Mouse (Mus musculus) embryonic facial prominence, embryonic 12.5 days (tissue): Measurements from ENCODE around the gene Gm9507. TPM values are rescaled to one million over a fixed set of nuclear protein-coding genes. Genes with fewer than 3 reads are reported as not detected.

Source experiments
- ATAC-seq: fragments of 200-750 bp; cut with Nextera tagmentation; 2 replicates; pipeline ENCODE4 v1.8.0; 2017; ENCODE audit not compliant: insufficient number of reproducible peaks, insufficient read depth, low FRiP score, low TSS enrichment
- H3K27ac ChIP-seq: fragments of 300-500 bp; sonication (generic); 2 replicates; pipeline ENCODE4 v1.5.1; 2016; ENCODE audit warnings: mild to moderate bottlenecking
- H3K27me3 ChIP-seq: fragments of 300-500 bp; sonication (generic); 2 replicates; pipeline ENCODE4 v1.6.1; 2016; ENCODE audit warnings: mild to moderate bottlenecking, moderate library complexity
- H3K36me3 ChIP-seq: fragments of 300-500 bp; sonication (generic); 2 replicates; pipeline ENCODE4 v1.6.1; 2016; ENCODE audit warnings: mild to moderate bottlenecking
- H3K4me1 ChIP-seq: fragments of 300-500 bp; sonication (generic); 2 replicates; pipeline ENCODE4 v1.6.1; 2016
- H3K4me2 ChIP-seq: fragments of 300-500 bp; sonication (generic); replicated peaks from 2 replicates; pipeline ENCODE4 v1.6.1; 2016; ENCODE audit warnings: mild to moderate bottlenecking, moderate library complexity
- H3K4me3 ChIP-seq: fragments of 300-500 bp; sonication (generic); 2 replicates; pipeline ENCODE4 v1.5.1; 2016; ENCODE audit warnings: mild to moderate bottlenecking
- H3K9ac ChIP-seq: fragments of 300-500 bp; sonication (generic); 2 replicates; pipeline ENCODE4 v1.6.1; 2016; ENCODE audit warnings: mild to moderate bottlenecking, moderate library complexity
- H3K9me3 ChIP-seq: fragments of 300-500 bp; sonication (generic); 2 replicates; pipeline ENCODE4 v1.6.1; 2016; ENCODE audit warnings: mild to moderate bottlenecking, moderate library complexity
- WGBS: fragments of 180-500 bp; shearing (Covaris S2); methylation state at CpG from one replicate; pipeline ENCODE4 v1.1.7; 2016; 5-methylcytosine and 5-hydroxymethylcytosine counted together
- polyA plus RNA-seq: library from polyadenylated mRNA; unstranded; fragments of >200 nt; fragmentation: Nextera tagmentation; extraction: Ambion mirVana; gene quantifications from 2 replicates; pipeline ENCODE4 v1.2.1, GENCODE M21; 2016

The Gm9507 gene
- polyA plus RNA-seq: not detected in 2 replicates

- H3K27ac ChIP-seq: no peak within 1 kb of the TSS
- no peak within 1 kb of the TSS for H3K9ac ChIP-seq
- H3K36me3 ChIP-seq: no peaks in the 10 kb centered on the region
- no peak within 1 kb of the TSS for H3K4me3 ChIP-seq
- ATAC-seq: no peak
- H3K4me1 ChIP-seq: no peaks in the 10 kb centered on the region
- no peak within 1 kb of the TSS for H3K4me2 ChIP-seq
- 77% methylated on average over 5 of the region's 5 CpGs for WGBS
- no peaks in the 10 kb centered on the region; the same call in 1 of the 2 replicates for H3K9me3 ChIP-seq
- no peaks in the 10 kb centered on the region for H3K27me3 ChIP-seq
These were observed at the start of gene Gm9507 for GRCm38 (mm10) chr10:77811743-77812142. Gene Gm9507, minus strand, starts transcription at chr10:77811843.

- no peak within 1 kb of the TSS for H3K4me2 ChIP-seq
- H3K27ac ChIP-seq: no peak within 1 kb of the TSS
- no peaks in the 10 kb centered on the region for H3K36me3 ChIP-seq
- H3K4me3 ChIP-seq: no peak within 1 kb of the TSS
- H3K27me3 ChIP-seq: peaks cover 3% of the 10 kb centered on the region; the same call in 1 of the 2 replicates
- H3K9me3 ChIP-seq: no peaks in the 10 kb centered on the region
- ATAC-seq: no peak
- no peaks in the 10 kb centered on the region for H3K4me1 ChIP-seq
- no peak within 1 kb of the TSS for H3K9ac ChIP-seq
- WGBS: 69% methylated on average over 9 of the region's 9 CpGs
These were observed 40.9 kb upstream of the Gm9507 start, which contains the start of gene Gm10318 for GRCm38 (mm10) chr10:77852559-77852958. Gene Gm10318, plus strand, starts transcription at chr10:77852859.

DNA sequence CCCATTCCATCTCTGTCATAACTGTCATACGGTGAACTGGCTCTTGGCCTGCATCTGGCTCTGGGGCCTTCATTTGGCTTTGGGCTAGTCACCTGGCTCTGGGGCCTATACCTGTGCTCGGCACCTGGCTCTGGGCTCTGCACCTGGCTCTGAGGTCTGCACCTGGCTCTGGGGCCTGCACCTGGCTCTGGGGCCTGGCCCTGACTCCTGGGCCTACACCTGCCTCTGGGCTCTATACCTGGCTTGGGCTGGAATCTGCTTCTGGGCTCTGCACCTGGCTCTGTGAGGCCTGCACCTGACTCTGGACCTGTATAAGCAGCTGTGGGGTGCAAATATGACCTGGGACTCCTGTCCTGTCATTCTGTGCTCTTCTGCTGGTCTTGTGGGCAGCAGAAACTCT lies 35.9 kb upstream of the Gm9507 start:
- Histone ChIP-seq H3K9ac (no peak overlapping the region), H3K27me3 (no peaks in the 10 kb centered on the region), H3K4me2 (no peak overlapping the region), H3K9me3 (peaks cover 15% of the 10 kb centered on the region; the same call in 1 of the 2 replicates), H3K36me3 (no peaks in the 10 kb centered on the region), H3K4me3 (no peak overlapping the region), H3K27ac (no peak overlapping the region), H3K4me1 (no peaks in the 10 kb centered on the region)
- 82% methylated on average over 2 of the region's 2 CpGs for WGBS
- ATAC-seq: no peak

GRCm38 (mm10) chr10:77846961-77847360 lies 35.3 kb upstream of the Gm9507 start:
- no peak overlapping the region for H3K4me3 ChIP-seq
- 18% methylated on average over 2 of the region's 2 CpGs for WGBS
- no peaks in the 10 kb centered on the region for H3K4me1 ChIP-seq
- no peaks in the 10 kb centered on the region for H3K36me3 ChIP-seq
- H3K9ac ChIP-seq: no peak overlapping the region
- H3K27ac ChIP-seq: no peak overlapping the region
- no peak for ATAC-seq
- peaks cover 15% of the 10 kb centered on the region; the same call in 1 of the 2 replicates for H3K9me3 ChIP-seq
- H3K27me3 ChIP-seq: no peaks in the 10 kb centered on the region
- no peak overlapping the region for H3K4me2 ChIP-seq

- Histone ChIP-seq H3K27me3 (no peaks in the 10 kb centered on the region), H3K9me3 (peaks cover 15% of the 10 kb centered on the region; the same call in 1 of the 2 replicates), H3K27ac (no peak within 1 kb of the TSS), H3K36me3 (no peaks in the 10 kb centered on the region), H3K4me3 (no peak within 1 kb of the TSS), H3K4me1 (no peaks in the 10 kb centered on the region), H3K9ac (no peak within 1 kb of the TSS), H3K4me2 (no peak within 1 kb of the TSS)
- 54% methylated on average over 3 of the region's 3 CpGs for WGBS
- no peak for ATAC-seq
These were observed 34.9 kb upstream of the Gm9507 start, which contains the start of gene Gm36176 for GRCm38 (mm10) chr10:77846503-77846902. Gene Gm36176, plus strand, starts transcription at chr10:77846803.

DNA sequence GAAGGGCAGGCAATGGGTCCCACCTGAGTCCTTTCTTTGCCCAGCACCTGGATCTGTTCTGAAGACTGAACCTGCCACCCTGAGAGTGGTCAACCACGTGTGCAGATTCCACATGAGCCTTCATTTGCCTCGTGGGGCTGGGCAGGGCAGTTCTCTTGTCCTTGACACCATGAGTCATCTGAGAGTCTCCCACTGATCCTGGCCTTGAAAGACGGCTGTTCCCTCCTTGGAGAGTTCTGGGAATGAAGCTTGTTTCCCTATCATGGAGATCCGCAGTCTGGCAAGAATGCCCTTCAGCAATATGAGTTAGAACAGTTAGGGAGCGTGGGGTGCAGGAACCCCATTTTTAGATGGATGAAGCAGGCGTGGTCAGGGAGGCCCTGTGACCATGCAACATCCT lies 27.4 kb upstream of the Gm9507 start:
- ATAC-seq: no peak
- no peaks in the 10 kb centered on the region for H3K4me1 ChIP-seq
- no peaks in the 10 kb centered on the region for H3K27me3 ChIP-seq
- H3K9me3 ChIP-seq: peaks cover 13% of the 10 kb centered on the region; the same call in 1 of the 2 replicates
- 77% methylated on average over 6 of the region's 6 CpGs for WGBS
- H3K4me2 ChIP-seq: no peak overlapping the region
- no peaks in the 10 kb centered on the region for H3K36me3 ChIP-seq
- H3K4me3 ChIP-seq: no peak overlapping the region
- H3K9ac ChIP-seq: no peak overlapping the region
- no peak overlapping the region for H3K27ac ChIP-seq

DNA sequence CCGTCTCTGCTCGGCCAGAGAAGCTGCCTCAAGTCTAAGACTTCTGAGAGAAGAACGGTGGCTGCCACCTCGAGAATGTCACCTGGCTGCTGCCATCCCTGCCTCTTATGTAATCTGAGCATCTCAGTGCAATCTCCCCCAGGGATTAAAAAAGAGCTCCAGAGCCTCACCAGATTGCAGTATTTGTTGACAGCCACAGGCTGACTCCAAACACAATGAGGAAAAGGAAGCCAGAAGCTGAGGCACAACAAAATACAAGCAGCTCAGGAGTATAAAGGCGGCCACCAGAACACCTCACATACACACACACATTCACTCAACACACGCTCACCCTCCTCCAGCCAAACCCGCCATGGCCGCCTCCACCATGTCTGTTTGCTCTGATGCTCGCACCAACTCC lies 24.0 kb upstream of the Gm9507 start, which contains the start of gene Krtap10-10:
Gene Krtap10-10 (plus strand): TSS at position 301 of the 400 bp plus-strand sequence.
- Histone ChIP-seq H3K27me3 (no peaks in the 10 kb centered on the region), H3K9ac (no peak within 1 kb of the TSS), H3K4me1 (no peaks in the 10 kb centered on the region), H3K4me2 (no peak within 1 kb of the TSS), H3K9me3 (no peaks in the 10 kb centered on the region), H3K36me3 (no peaks in the 10 kb centered on the region), H3K27ac (no peak within 1 kb of the TSS), H3K4me3 (no peak within 1 kb of the TSS)
- no peak for ATAC-seq
- 57% methylated on average over 7 of the region's 9 CpGs for WGBS

DNA sequence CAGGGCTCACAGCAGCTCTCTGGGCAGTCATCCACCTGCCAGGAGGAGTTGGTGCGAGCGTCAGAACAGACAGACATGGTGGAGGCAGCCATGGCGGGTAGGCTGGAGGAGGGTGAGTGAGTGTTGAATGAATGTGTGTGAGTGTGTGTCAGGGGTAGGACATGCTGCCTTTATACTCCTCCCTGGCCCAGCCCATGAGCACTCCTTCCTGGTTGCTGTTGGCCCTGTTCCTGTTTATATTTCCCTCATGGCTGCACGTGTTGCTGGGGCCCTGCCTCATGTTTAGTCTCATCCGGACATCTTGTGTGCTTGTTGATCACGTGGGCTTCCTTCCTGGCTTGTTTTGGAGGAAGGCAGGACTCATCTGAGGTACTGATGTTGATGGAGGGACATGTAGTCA lies 15.3 kb upstream of the Gm9507 start, which contains the start of gene Krtap10-4:
Gene Krtap10-4 (minus strand): TSS at position 145 of the 400 bp plus-strand sequence.
- WGBS: 64% methylated on average over 6 of the region's 6 CpGs

GRCm38 (mm10) chr10:77819203-77819602 lies 7.6 kb upstream of the Gm9507 start:
- WGBS: 29% methylated on average over 4 of the region's 4 CpGs
- H3K27me3 ChIP-seq: no peaks in the 10 kb centered on the region
- no peaks in the 10 kb centered on the region for H3K36me3 ChIP-seq
- H3K9ac ChIP-seq: no peak overlapping the region
- no peak overlapping the region for H3K4me2 ChIP-seq
- H3K9me3 ChIP-seq: no peaks in the 10 kb centered on the region
- no peak overlapping the region for H3K27ac ChIP-seq
- ATAC-seq: no peak
- H3K4me1 ChIP-seq: no peaks in the 10 kb centered on the region
- no peak overlapping the region for H3K4me3 ChIP-seq

More for the DNA sequence above, 15.3 kb upstream of the Gm9507 start, which contains the start of gene Krtap10-4:
- H3K9me3 ChIP-seq: no peaks in the 10 kb centered on the region
- no peak for ATAC-seq
- H3K4me1 ChIP-seq: no peaks in the 10 kb centered on the region
- no peak within 1 kb of the TSS for H3K4me2 ChIP-seq
- H3K4me3 ChIP-seq: no peak within 1 kb of the TSS
- H3K27me3 ChIP-seq: no peaks in the 10 kb centered on the region
- no peak within 1 kb of the TSS for H3K27ac ChIP-seq
- H3K9ac ChIP-seq: no peak within 1 kb of the TSS
- H3K36me3 ChIP-seq: no peaks in the 10 kb centered on the region

- Histone ChIP-seq H3K36me3 (no peaks in the 10 kb centered on the region), H3K27me3 (no peaks in the 10 kb centered on the region), H3K27ac (no peak overlapping the region), H3K9me3 (no peaks in the 10 kb centered on the region), H3K4me2 (no peak overlapping the region), H3K4me3 (no peak overlapping the region), H3K4me1 (no peaks in the 10 kb centered on the region), H3K9ac (no peak overlapping the region)
- peak; percentile 56; the same call in 1 of the 2 replicates for ATAC-seq
- 95% methylated on average over 4 of the region's 4 CpGs for WGBS
These were observed 6.9 kb upstream of the Gm9507 start for GRCm38 (mm10) chr10:77818523-77818922.

- ATAC-seq: no peak
- WGBS: 39% methylated on average over 5 of the region's 5 CpGs
- H3K27me3 ChIP-seq: no peaks in the 10 kb centered on the region
- H3K4me2 ChIP-seq: no peak overlapping the region
- no peak overlapping the region for H3K4me3 ChIP-seq
- H3K9me3 ChIP-seq: no peaks in the 10 kb centered on the region
- no peak overlapping the region for H3K9ac ChIP-seq
- no peaks in the 10 kb centered on the region for H3K36me3 ChIP-seq
- no peak overlapping the region for H3K27ac ChIP-seq
- no peaks in the 10 kb centered on the region for H3K4me1 ChIP-seq
These were observed 3.9 kb upstream of the Gm9507 start for GRCm38 (mm10) chr10:77815514-77815913.

DNA sequence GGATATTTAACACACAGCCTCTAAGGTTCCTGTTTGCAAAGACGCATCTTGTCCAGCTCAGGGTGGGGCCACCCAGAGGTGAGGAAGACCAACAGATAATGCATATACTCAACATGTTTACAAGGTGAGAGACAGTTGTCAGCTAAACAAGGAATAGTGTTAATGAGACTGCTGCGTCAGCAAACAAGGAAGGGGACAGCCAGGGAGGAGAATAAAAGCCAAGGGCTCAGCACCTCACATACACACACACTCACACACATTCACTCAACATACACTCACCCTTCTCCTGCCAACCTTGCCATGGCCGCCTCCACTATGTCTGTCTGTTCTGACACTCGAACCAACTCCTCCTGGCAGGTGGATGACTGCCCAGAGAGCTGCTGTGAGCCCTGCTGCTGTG lies 2.7 kb upstream of the Gm9507 start, which contains the start of gene Gm2696:
Gene Gm2696 (plus strand): TSS at position 301 of the 400 bp plus-strand sequence.
- ATAC-seq: no peak
- no peak within 1 kb of the TSS for H3K4me3 ChIP-seq
- H3K9me3 ChIP-seq: no peaks in the 10 kb centered on the region
- H3K27ac ChIP-seq: no peak within 1 kb of the TSS
- no peaks in the 10 kb centered on the region for H3K27me3 ChIP-seq
- H3K9ac ChIP-seq: no peak within 1 kb of the TSS
- no peaks in the 10 kb centered on the region for H3K36me3 ChIP-seq
- H3K4me2 ChIP-seq: no peak within 1 kb of the TSS
- 55% methylated on average over 4 of the region's 4 CpGs for WGBS
- H3K4me1 ChIP-seq: no peaks in the 10 kb centered on the region
